Mouse (Mus musculus) heart, postnatal 0 days (tissue): ENCODE data around the gene Sec22c.

Experiments used
- CTCF ChIP-seq: IDR thresholded peaks from 2 replicates; pipeline ENCODE4 v1.5.1; 2016; ENCODE audit warnings: antibody characterized with exemption, control low read depth, low read depth
- EP300 ChIP-seq: IDR thresholded peaks from 2 replicates; pipeline ENCODE4 v1.6.1; 2016; ENCODE audit warnings: antibody characterized with exemption, low read depth

DNA sequence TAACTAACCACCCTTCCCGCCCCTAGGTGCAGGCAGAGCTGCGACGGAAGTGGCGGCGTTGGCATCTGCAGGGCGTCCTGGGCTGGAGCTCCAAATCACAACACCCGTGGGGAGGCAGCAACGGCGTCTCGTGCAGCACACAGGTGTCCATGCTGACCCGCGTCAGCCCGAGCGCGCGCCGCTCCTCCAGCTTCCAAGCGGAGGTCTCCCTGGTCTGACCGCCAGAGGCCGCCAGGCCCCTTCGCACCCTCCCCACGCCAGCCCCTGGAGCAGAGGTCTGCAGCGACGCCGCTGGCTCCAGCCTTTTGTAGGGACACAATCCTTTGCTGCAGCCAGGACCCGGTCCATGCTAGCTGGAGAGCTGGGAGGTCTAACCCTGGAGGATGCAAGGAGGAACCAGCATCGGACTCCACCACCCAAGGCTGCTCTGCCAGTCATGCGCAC, 35.9 kb downstream of the Sec22c start:
- peak; percentile 84 for TF ChIP-seq CTCF
- TF ChIP-seq EP300 = no peak
